Mouse (Mus musculus): Measurements from ENCODE around the gene Kctd17.

Gene Kctd17

DNA sequence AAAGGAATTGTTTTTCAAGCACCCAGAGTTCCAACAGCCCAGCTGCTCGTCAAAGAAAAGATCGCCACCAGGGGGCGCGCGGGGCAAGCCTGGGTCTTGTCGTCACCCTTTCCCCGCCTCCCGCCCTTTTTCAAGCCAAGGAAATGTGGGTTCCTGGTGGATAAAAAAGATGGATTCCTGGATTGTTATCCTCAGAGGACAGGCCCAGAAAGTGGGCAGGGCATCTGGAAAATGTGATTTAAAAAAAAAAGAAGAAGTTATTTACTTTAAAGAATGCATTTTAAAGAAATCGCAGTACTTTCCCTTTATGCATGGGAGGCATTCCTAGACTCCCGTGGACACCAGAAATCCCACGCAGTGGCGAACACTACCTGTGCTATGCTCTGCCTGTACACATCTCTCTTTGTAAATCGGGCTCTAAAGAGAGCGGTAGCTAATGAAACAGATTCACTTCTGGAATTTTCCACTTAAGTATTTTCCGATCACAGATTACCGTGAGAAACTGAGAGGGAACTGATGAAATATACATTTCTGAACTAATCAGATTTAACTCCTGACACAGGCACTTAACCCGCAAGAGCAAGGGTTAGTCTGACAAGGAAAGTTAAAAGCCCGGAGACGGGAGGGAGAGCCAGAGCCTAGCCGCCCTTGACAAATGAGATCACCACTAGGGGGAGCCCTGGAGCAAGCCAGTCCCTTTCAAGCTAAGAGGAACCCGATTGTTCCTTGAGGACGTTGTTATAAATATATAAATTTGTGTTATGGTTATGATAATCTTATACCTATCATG lies 19.6 kb downstream of the Kctd17 start:
- peak; percentile 82 for DNase-seq (ENCODE audit: low spot score)

DNA sequence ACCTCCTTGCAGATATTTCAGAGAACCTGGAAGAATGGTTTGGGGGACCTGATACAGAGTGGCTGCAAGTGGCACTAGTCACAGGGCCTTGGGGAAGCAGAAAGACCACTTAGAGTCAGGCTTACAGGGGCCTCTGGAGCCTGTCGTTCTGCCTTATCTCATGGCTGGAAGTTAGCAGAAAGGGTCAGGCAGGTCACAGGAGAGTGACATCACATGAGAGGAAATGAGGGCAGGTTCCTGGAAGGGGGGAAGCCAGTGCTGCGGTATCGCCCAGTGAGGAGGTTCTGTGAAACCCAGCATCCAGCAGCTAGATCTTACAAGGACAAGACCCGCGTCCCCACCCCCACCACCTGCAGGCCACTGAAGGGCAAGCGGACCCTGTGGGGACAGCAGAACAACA lies 20.8 kb downstream of the Kctd17 start:
- DNase-seq (ENCODE audit: low spot score): peak; percentile 28

DNA sequence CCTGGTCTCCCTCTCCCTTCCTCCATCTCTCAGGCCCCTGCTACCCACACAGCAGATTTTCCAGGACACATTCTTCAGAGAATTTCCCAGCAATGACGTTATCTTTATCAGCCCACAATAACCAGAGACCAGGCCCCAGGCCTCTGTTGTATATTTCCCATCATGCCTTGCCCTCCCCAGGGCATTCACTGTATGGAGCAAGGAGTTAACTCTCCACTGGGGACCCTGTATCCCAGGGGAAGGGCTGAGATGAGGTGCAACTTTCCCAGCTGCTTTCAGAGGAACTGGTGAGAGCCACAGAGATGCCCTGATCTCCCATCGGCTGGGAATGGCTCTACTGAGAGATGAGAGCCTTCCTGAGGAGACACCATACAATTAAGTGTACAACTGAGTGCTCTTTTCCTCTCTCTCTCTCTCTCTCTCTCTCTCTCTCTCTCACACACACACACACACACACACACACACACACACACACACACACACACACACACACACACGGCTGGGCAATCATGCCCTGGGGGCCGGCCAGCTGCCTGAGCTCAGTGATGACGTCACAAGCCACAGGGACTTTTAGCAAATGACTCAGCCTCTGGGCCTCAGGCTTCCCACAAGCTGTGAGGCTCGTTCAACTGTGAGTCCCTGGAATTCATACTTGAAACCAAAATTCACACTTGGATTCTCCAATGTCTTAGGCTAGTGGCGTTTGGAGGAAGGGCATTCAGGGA lies 21.5 kb downstream of the Kctd17 start:
- peak; percentile 79 for DNase-seq (ENCODE audit: low spot score)

DNA sequence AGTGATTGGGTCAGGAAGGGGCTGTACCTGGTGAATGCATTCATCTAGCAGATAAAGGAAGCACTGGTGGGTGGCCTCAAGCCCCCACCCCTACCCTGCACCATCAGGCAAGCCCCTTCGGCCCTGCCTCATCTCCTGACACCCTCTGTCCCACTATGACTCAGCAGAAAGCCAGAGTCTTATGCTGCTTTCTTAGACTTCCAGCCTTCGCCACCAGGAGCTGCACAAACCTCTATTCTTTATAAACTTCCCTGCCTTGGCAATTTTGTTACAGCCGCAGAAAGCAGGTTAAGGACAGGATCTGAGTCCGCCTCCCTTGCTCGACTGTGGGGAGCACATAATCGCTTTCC lies 22.0 kb downstream of the Kctd17 start:
- peak; percentile 17 for DNase-seq (ENCODE audit: low spot score)

DNA sequence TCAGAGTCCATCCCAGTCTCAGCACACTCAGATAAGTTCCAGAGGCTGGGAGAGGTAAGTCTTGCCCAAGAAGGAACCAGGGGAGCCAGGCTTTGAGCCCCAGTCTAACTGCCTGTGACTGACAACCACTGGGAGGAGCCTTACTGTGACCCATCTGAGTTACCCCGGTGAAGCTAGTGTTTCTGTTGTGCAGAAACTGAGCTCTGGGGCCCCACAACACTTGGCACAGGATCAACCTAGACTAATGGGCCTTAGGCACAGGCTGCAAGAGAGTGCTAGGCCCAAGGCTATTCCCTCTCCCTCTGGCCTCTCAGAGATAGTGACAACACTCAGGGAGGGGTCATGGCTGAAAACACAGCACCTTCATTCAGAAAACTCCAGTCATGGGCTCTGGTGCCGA lies 22.8 kb downstream of the Kctd17 start:
- no peak for DNase-seq (ENCODE audit: low spot score)

DNA sequence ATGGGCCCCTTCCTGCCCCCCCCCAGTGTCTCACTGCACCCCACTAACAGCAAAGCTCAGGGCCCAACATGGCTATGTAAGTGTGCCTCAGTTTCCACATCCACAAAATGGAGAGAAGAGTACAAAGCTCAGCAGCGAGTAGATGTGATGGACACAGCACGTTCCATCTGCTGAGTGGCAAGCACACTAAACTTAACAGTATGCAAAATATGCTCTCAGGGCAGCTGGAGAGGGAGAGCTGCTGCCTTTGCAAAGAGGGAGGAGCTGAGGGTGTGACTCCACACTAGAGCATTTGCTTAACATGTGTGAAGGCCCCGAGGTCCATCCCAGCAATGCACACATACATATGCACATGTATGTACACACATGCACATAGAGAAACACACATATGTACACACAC lies 24.6 kb downstream of the Kctd17 start:
- no peak for DNase-seq (ENCODE audit: low spot score)

DNA sequence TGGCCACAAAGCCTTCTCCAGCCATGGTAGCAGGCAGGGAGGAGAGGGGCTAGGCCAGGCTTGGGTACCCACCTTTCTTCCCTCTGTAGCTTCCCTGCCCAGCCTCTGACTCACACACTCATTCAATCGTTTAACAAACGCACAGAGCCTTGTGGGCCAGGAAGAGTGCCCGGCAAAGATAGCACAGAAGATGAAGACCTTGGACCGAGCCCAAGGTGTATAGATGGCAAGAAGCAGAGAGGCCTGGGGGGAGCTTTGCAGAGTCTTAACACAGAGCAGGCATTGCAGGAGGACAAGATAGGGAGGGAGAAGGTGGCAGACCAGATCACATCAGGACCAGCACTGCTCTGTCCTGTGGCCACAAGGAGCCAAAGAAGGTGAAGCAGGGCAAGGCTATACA lies 26.8 kb downstream of the Kctd17 start:
- DNase-seq (ENCODE audit: low spot score): no peak

DNA sequence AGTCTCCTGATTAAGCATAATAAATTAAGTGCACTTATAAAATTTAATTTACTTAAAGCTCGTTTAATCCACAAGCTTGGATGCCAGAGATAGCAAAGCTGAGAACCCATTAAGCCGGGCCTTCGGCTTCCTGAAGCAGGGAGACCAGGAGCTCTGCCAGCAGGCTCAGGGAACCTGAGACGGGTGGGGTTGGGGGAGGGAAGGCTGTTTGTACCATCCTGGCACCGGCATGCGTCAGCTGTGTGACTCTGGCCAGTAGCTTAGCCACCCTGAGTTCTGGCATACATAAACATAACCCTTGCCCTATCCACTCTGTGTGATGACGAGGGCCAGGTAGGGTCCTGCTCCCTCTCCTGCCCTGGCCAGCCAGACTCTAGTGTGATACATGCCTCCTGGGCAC lies 27.7 kb downstream of the Kctd17 start:
- no peak for DNase-seq (ENCODE audit: low spot score)

DNA sequence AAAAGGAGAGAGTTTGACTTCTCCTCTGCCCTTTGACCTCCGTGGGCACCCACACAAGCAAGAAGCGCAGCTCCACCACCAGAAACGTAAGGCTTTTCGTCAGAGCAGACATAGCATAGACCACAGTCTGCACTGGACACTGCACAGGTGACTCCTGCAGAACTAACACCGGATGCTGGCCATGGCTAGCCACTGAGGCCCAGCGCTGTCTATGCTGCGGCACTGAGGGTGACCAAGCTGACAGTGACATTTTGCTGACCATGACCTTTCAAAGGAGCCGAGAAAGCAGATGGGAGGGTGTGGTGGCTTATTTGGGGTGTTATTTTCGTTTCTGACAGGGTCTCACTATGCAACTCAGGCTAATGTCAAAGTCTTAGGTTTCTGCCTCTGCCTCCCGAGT lies 28.8 kb downstream of the Kctd17 start:
- DNase-seq (ENCODE audit: low spot score): no peak

DNA sequence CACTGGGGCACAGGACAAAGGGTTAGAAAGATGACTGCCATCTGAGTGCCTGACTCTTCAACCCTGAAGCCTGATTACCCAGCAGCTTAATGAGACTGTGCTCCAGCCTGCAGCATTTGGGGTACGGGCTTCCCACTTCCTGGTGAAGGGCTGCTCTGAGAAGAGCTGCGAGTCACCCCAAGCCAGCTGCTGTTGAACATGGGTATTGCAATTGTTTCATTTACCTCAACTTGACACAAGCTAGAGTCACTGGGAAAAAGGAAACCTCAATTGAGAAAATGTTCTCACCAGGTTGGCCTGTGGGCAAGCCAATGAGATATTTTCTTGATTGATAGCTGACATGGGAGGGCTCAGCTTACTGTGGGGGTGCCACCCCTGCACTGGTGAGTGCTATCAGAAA lies 34.6 kb downstream of the Kctd17 start:
- DNase-seq (ENCODE audit: low spot score): peak; percentile 70

DNA sequence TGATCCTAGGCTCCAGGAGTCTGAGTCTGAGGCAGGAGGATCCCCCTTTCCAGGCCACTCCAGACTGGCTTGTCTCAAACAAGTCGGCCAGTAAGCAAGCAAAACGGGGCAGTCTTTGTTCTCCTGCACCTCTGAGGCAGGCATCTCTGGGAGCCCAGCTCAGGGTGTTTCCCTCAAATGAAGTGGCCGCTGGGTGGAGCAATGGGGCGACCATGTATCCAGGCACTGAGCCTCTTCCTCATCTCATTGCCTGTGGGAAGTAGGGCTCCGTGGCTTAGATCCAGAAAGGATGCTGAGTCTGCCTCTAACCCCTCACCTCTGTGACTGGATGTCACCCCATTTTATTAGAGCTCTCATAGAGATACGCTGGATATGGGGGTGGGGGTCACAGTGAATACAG lies 38.4 kb downstream of the Kctd17 start:
- no peak for DNase-seq (ENCODE audit: low spot score)

DNA sequence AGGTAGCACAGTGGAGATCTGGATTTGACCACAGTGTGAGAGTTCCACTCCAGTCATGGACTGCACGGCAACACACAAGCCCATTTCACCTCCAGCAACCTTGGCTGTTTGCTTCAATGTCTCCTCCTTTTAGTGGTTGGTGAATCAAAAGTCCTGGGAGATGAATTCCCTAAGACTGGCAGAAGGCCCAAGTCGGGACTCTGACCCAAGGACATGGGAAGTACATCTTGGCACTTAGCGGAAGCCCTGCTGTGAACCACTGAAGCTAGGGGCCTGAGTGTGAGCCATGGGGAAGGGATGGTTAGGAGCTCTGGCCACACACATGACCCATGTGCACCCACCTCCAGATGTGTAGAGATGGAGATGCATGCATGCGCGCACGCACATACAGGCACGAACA lies 39.2 kb downstream of the Kctd17 start:
- no peak for DNase-seq (ENCODE audit: low spot score)

DNA sequence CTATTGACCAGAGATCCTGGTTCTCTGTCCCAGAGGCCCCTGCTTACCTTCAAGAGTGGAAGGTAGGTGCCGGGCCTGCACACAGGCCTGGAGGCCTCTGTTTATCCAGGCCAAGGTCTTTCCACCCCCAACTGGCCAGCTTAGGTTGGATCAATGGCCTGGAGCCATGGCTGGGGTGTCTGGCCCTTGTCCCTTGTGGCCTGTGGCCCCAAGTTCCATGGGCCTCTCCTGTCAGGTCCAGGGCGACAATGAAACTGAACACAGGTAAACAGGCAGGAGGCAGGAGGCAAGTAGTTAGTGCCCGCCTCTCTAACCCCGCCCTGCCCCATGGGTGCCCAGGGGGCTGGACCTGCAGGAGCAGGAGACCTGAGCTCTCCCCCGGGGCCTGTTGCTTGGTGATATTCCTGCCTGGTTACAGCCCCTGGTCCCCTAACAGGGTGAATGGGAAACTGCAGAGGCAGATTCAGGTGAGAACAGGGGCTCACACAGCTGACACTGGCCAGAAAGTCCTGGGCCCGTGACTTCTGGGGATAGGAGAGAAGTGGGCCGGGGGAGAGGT lies 40.1 kb downstream of the Kctd17 start, which contains the start of gene Tmprss6:
Gene Tmprss6, minus strand, starts transcription at position 256 of the 559 bp plus-strand sequence.
- DNase-seq (ENCODE audit: low spot score): no peak

DNA sequence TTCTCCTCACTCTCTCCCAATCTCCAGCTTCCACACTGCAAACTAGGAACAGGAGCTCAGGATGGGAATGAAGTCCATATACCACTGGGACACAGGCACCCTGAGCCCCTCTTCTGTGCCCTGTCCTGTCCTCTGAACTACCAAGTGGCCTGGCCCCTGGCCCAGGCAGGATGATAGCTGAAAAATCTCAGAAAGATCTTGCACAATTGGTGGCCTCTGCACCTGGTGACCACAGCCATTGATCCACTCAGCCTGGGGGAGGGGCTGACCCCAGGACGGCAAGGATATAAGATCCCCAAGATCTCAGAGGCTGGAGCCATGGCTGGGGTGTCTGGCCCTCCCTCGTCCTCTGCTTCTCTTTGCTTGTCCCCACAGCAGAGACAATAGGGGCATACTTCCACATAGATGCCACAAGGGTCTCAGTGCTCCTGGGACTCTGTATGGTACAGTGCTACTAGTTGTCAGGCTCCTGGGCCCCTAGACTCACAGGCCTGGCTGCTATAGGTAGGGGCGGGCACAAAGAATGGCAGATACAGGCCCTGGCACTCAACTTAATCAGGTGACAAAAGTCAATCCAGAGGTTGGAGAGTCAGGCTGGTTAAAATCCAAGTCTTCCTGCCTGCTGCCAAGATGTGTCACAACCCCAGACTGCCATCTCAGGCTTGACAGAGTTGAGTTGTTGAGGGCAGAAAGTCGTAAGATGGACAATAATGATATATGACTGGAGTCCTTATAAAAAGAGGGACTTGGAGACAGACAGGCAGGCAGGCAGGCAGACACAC lies 42.3 kb downstream of the Kctd17 start:
- no peak for DNase-seq (ENCODE audit: low spot score)

DNA sequence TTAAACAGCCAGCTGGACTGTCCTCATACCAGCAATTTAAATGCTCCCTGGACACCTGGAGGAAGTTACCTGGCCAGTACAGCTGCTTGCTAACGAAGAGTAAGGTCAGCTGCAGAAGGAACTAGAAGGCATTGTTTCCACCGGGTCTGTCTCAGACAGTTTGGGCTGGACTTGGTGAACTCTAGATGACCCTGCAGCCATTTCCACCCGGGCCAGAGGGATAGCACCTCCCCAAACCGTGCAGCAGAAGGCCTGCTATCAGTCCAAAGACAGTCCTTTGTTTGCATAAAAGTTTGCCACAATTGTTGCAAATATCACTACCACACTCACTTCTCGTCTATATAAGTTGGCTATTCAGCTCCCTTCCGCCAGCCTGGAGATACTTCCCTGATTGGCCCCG lies 43.5 kb downstream of the Kctd17 start:
- no peak for DNase-seq (ENCODE audit: low spot score)

DNA sequence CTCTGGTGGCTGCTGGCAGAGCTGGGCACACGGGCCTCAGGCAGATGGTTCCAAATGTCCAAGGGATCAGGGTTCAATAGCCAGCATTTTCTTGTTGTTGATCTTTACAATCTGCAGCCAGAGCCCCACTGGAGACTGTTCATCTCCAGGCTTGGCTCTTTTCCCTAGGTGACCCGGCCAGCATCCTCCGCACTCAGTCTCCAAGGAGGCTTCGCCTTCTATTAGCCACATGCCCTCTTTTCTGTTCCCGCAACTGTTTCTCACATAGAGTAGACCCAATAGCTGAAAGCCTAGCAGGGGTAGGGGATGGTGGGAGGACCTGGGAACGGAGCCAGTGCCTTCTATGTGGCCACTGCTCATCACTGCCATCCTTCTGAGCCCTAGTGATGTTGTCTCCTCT lies 45.1 kb downstream of the Kctd17 start:
- no peak for DNase-seq (ENCODE audit: low spot score)

DNA sequence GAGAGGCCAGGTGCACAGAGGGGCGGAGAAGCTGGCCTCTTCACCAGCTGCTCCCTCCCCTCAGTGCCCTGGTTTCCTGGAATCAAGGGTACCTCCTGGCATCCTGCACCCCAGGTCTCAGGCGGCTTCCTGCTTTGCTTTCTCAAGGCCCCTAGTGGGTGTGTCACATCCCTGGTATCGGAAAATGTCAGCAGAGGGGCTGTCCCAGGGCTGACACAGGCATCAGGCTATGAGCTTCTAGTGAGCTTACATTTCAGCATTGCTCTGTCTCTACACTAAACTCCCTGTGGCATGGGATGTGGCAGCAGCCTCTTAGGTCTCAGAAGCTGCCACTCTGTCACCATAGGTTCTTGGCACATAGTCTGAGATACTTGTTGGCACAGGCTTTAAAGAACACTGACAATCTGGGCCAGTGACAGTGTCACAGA lies 47.3 kb downstream of the Kctd17 start:
- DNase-seq (ENCODE audit: low spot score): peak; percentile 64

DNA sequence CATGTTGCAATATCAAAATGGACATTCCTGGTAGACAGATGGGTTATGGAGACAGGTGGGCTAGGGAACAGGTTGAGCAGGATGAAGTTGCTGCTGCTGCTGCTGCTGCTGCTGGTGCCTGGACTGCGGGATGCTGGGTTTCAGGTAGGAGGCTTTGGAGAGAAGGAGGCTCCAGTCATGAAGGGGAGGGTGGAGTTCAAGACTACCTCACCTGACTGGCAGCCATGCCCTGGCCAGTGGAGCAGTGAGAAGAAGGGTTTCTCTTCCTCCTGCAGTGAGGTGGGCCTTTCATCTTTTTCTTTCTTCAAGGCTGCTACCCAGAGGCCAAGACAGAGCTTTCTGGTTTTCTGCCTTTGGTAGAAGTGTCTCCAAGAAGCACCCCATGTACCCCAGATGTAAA lies 48.5 kb downstream of the Kctd17 start:
- DNase-seq (ENCODE audit: low spot score): no peak

DNA sequence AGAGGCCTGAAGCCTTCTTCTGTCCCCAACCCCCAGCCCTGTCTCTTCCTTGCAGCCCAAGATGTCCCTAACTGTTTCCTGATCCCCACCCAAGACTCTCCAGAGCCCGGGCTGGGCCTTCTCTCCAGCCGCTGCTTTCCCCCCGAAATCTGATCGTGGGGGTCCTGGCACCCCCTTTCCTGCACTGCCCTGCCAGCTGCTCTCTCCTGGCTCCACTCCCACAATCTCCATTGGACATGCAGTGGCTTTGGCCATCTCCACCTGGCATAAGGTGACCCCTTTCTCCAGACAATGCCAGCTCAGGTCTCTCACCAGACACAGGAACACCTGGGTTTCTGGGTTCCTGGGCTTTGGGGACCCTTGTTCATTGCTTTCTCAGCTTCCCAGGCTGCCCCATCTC lies 49.7 kb downstream of the Kctd17 start:
- no peak for DNase-seq (ENCODE audit: low spot score)

DNA sequence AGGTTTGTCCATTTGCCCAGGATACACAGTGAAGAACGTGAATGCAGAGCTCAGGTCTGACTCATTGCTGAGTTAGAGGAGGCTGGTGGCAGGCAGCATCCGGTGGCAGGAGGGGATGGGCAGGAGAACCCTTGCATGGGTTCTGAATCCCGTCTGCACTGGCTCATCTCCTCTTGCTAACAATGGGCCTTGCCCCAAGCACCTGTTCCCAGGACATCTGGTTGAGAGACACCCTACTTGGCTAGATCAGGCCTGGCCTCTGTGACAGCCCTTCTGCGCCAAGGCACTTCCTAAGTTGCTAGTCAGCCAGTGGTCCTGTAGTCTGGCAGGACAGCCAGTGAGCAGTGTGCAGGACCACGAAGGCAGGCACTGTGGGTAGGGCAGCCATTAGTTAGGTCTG lies 51.1 kb downstream of the Kctd17 start:
- no peak for DNase-seq (ENCODE audit: low spot score)

DNA sequence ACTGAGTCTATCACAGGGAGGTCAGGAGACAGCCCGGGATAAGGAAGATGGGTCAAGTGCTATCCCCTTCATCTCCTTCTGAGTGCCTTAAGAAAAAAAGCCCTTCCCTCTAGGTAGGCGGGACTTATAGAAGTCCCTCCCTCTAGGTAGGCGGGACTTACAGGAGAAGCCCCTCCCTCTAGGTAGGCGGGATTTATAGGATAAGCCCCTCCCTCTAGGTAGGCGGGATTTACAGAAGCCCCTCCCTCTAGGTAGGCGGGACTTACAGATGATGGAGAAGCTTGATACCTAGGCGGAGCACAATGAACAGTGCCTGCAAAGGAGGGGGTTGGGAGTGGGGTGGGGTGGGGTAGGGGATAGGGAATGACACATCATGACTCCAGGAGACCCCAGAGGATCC lies 51.7 kb downstream of the Kctd17 start:
- peak; percentile 43 for DNase-seq (ENCODE audit: low spot score)

DNA sequence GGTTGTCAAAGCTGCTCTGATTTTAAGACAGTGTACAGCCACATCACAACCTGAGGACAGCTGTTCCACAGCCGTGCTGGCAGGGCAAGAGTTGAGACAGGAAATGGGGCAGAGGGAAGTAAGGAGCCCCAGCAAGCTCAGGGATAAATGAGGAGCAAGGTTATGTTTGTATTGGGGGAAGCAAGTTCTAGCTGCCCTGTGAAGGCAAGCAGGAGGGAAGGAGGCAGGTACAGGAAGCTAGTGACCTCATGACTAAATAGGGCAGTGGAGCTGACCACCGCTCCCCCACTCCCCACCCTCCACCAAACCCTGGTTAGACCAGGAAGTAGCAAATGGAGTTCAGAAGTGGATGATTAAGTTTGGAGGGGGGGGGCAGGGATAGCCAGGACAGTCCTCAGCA lies 52.6 kb downstream of the Kctd17 start:
- DNase-seq (ENCODE audit: low spot score): no peak

All from T-cell, adult 2 months (primary cell).